Mouse (Mus musculus): ENCODE results near the gene Nap1l5.
"Not testable (repeated sequence)": the region's sequence is repeated elsewhere in the genome, so short reads cannot be mapped to it uniquely, and the experiment has no call there.

Gene Nap1l5

GRCm38 (mm10) chr6:58904551-58904950 lies 2.3 kb downstream of the Nap1l5 start:
- peak; percentile 53 to 57 for DNase-seq

GRCm38 (mm10) chr6:58903171-58903570 lies 3.7 kb downstream of the Nap1l5 start:
- peak; percentile 42 to 52 for DNase-seq

- DNase-seq: no peak
These were observed 6.3 kb downstream of the Nap1l5 start for GRCm38 (mm10) chr6:58900536-58900935.

- DNase-seq: no peak
These were observed 7.8 kb downstream of the Nap1l5 start for GRCm38 (mm10) chr6:58899076-58899475.

- peak in 1 of 2 experiments; percentile 34 for DNase-seq
These were observed 10.2 kb downstream of the Nap1l5 start for GRCm38 (mm10) chr6:58896648-58897047.

GRCm38 (mm10) chr6:58894994-58895393 lies 11.9 kb downstream of the Nap1l5 start:
- DNase-seq: no peak

- DNase-seq: no peak
These were observed 13.6 kb downstream of the Nap1l5 start for GRCm38 (mm10) chr6:58893307-58893706.

- no peak for DNase-seq
These were observed 17.0 kb downstream of the Nap1l5 start for GRCm38 (mm10) chr6:58889917-58890316.

- DNase-seq: no peak
These were observed 24.6 kb downstream of the Nap1l5 start for GRCm38 (mm10) chr6:58882271-58882670.

GRCm38 (mm10) chr6:58881363-58881762 lies 25.5 kb downstream of the Nap1l5 start:
- DNase-seq: no peak

GRCm38 (mm10) chr6:58880861-58881260 lies 26.0 kb downstream of the Nap1l5 start:
- no peak for DNase-seq

- DNase-seq: no peak
These were observed 26.9 kb downstream of the Nap1l5 start for GRCm38 (mm10) chr6:58879987-58880386.

- DNase-seq: peak; percentile 58 to 61
These were observed 27.3 kb downstream of the Nap1l5 start for GRCm38 (mm10) chr6:58879572-58879971.

GRCm38 (mm10) chr6:58867858-58868257 lies 39.0 kb downstream of the Nap1l5 start:
- DNase-seq: not testable (repeated sequence)

GRCm38 (mm10) chr6:58863631-58864235 lies 43.1 kb downstream of the Nap1l5 start:
- DNase-seq: peak; percentile 57 to 71

- peak; percentile 51 to 66 for DNase-seq
These were observed 44.4 kb downstream of the Nap1l5 start for GRCm38 (mm10) chr6:58862446-58862993.

- no peak for DNase-seq
These were observed 47.4 kb downstream of the Nap1l5 start for GRCm38 (mm10) chr6:58859517-58859916.

GRCm38 (mm10) chr6:58856494-58856893 lies 50.4 kb downstream of the Nap1l5 start:
- DNase-seq: peak; percentile 32 to 50

- DNase-seq: peak in 1 of 2 experiments; percentile 14
These were observed 51.1 kb downstream of the Nap1l5 start for GRCm38 (mm10) chr6:58855676-58856367.

All from cerebellum, adult 18-20 months (tissue).